Mouse (Mus musculus) MEL (cell line): ENCODE results near the gene Ppp1r9b.
A peak's percentile ranks its signal among the peaks of the same experiment; 100 is the strongest.
"Not testable (repeated sequence)": the region's sequence is repeated elsewhere in the genome, so short reads cannot be mapped to it uniquely, and the experiment has no call there.

Experiments
- CTCF ChIP-seq, 3 experiments: IDR thresholded peaks in 2 of 3; conservative IDR thresholded peaks in 1 of 3; 2 replicates each; pipeline ENCODE4 v1.5.1; 2011 to 2012; ENCODE audit warnings: low read length in 3 of 3, low read depth in 2 of 3, mild to moderate bottlenecking in 2 of 3, improper control_type of control experiment in 1 of 3, inconsistent platforms in 1 of 3, mixed read lengths in 1 of 3, moderate library complexity in 1 of 3; ENCODE audit not compliant: control insufficient read depth in 1 of 3, insufficient read depth in 1 of 3, poor library complexity in 1 of 3, severe bottlenecking in 1 of 3
- EP300 ChIP-seq, 2 experiments: IDR thresholded peaks; 2 replicates each; pipeline ENCODE4 v1.6.1; 2011; ENCODE audit warnings: improper control_type of control experiment in 2 of 2, low read length in 2 of 2, low read depth in 1 of 2, mild to moderate bottlenecking in 1 of 2
- ETS1 ChIP-seq: IDR thresholded peaks from 2 replicates; pipeline ENCODE4 v1.6.1; 2012; ENCODE audit warnings: low read depth, mild to moderate bottlenecking, inconsistent platforms, low read length, improper control_type of control experiment, moderate library complexity
- POLR2A ChIP-seq, 2 experiments: IDR thresholded peaks; 2 replicates each; pipeline ENCODE4 v1.6.1; 2011 to 2012; ENCODE audit warnings: low read length in 2 of 2, mild to moderate bottlenecking in 2 of 2, control low read depth in 1 of 2, improper control_type of control experiment in 1 of 2, low read depth in 1 of 2, moderate library complexity in 1 of 2; ENCODE audit not compliant: control insufficient read depth in 1 of 2, insufficient read depth in 1 of 2, poor library complexity in 1 of 2
- RAD21 ChIP-seq: IDR thresholded peaks from 2 replicates; pipeline ENCODE4 v1.6.1; 2011; ENCODE audit warnings: mild to moderate bottlenecking, low read depth, low read length, improper control_type of control experiment
- SMC3 ChIP-seq: IDR thresholded peaks from 2 replicates; pipeline ENCODE4 v1.6.1; 2011; ENCODE audit warnings: low read depth, low read length, improper control_type of control experiment
- TCF12 ChIP-seq: IDR thresholded peaks from 2 replicates; pipeline ENCODE4 v1.6.1; 2014; ENCODE audit warnings: low read depth, mild to moderate bottlenecking, inconsistent platforms, low read length, improper control_type of control experiment, moderate library complexity
- UBTF ChIP-seq: IDR thresholded peaks from 2 replicates; pipeline ENCODE4 v1.6.1; 2012; ENCODE audit warnings: low read depth, mild to moderate bottlenecking, inconsistent platforms, low read length, improper control_type of control experiment, moderate library complexity, borderline replicate concordance; ENCODE audit not compliant: insufficient read depth

GRCm38 (mm10) chr11:95010841-95011403, 20.1 kb downstream of the Ppp1r9b start:
- TF ChIP-seq UBTF; RAD21; TCF12; POLR2A (IDR thresholded peaks at IDR 0.05; ENCODE audit: control insufficient read depth in 1 of 2, insufficient read depth in 1 of 2, low read depth in 1 of 2, low read length in 2 of 2, poor library complexity in 1 of 2); CTCF (IDR thresholded peaks at IDR 0.05 in 2 of 3, conservative IDR thresholded peaks at IDR 0.05 in 1 of 3; ENCODE audit: control insufficient read depth in 1 of 3, insufficient read depth in 1 of 3, low read depth in 2 of 3, low read length in 3 of 3, poor library complexity in 1 of 3, severe bottlenecking in 1 of 3); SMC3; ETS1: not testable (repeated sequence)
- TF ChIP-seq EP300 (IDR thresholded peaks at IDR 0.05; ENCODE audit: low read depth in 1 of 2, low read length in 2 of 2): peak in 1 of 2 experiments; percentile 17; a peak in 1 of 4 replicates
